Mouse (Mus musculus) myocyte (in vitro differentiated cells): ENCODE measurements around the gene Rimbp2. TPM values are rescaled to one million over a fixed set of nuclear protein-coding genes. Genes with fewer than 3 reads are reported as not detected.

ENCODE experiments used
- H3K27me3 ChIP-seq: one replicate; pipeline ENCODE4 v1.6.1; 2011; ENCODE audit not compliant: control insufficient read depth, insufficient read depth, insufficient read length
- H3K36me3 ChIP-seq: one replicate; pipeline ENCODE4 v1.6.1; 2011; ENCODE audit not compliant: control insufficient read depth, insufficient read depth
- H3K4me2 ChIP-seq: one replicate; pipeline ENCODE4 v1.6.1; 2011; ENCODE audit warnings: low read depth, control low read depth
- H3K4me3 ChIP-seq: one replicate; pipeline ENCODE4 v1.5.1; 2011; ENCODE audit warnings: mild to moderate bottlenecking, control low read depth, moderate library complexity
- H3K79me2 ChIP-seq: one replicate; pipeline ENCODE4 v1.6.1; 2011; ENCODE audit not compliant: control insufficient read depth, insufficient read depth
- H3ac ChIP-seq: one replicate; pipeline ENCODE4 v1.6.1; 2011; ENCODE audit not compliant: control insufficient read depth, insufficient read length
- CEBPB ChIP-seq: IDR thresholded peaks from 2 replicates; pipeline ENCODE4 v1.6.1; 2011; ENCODE audit warnings: mild to moderate bottlenecking, moderate library complexity; ENCODE audit not compliant: poor library complexity, insufficient read depth, severe bottlenecking
- E2F4 ChIP-seq: IDR thresholded peaks from one replicate; pipeline ENCODE4 v1.6.1; 2011; ENCODE audit warnings: mild to moderate bottlenecking, control low read depth, moderate library complexity; ENCODE audit not compliant: insufficient read depth
- MAX ChIP-seq: IDR thresholded peaks from one replicate; pipeline ENCODE4 v1.6.1; 2011; ENCODE audit warnings: low read depth, mild to moderate bottlenecking, control low read depth
- MYOD1 ChIP-seq, 3 experiments: IDR thresholded peaks; one replicate each; pipeline ENCODE4 v1.6.1; 2011; ENCODE audit warnings: control low read depth in 2 of 3, low read depth in 2 of 3, mild to moderate bottlenecking in 2 of 3, moderate library complexity in 1 of 3; ENCODE audit not compliant: insufficient read length in 2 of 3, control insufficient read depth in 1 of 3
- MYOG ChIP-seq, 3 experiments: IDR thresholded peaks; one replicate each; pipeline ENCODE4 v1.6.1; 2011; ENCODE audit warnings: control low read depth in 2 of 3, low read depth in 2 of 3, mild to moderate bottlenecking in 2 of 3; ENCODE audit not compliant: insufficient read length in 2 of 3, control insufficient read depth in 1 of 3, insufficient read depth in 1 of 3
- POLR2A ChIP-seq: IDR thresholded peaks from one replicate; pipeline ENCODE4 v1.6.1; 2011; ENCODE audit warnings: low read depth, mild to moderate bottlenecking, control low read depth, moderate library complexity; ENCODE audit not compliant: insufficient read length
- POLR2AphosphoS2 ChIP-seq: IDR thresholded peaks from one replicate; pipeline ENCODE4 v1.6.1; 2011; ENCODE audit warnings: low read depth, control low read depth; ENCODE audit not compliant: insufficient read length
- REST ChIP-seq: IDR thresholded peaks from one replicate; pipeline ENCODE4 v1.6.1; 2011; ENCODE audit warnings: mild to moderate bottlenecking, control low read depth, moderate library complexity; ENCODE audit not compliant: insufficient read depth, insufficient read length
- SRF ChIP-seq: IDR thresholded peaks from one replicate; pipeline ENCODE4 v1.6.1; 2011; ENCODE audit warnings: low read depth; ENCODE audit not compliant: control insufficient read depth, insufficient read length
- TCF12 ChIP-seq: IDR thresholded peaks from one replicate; pipeline ENCODE4 v1.6.1; 2011; ENCODE audit warnings: mild to moderate bottlenecking, control low read depth; ENCODE audit not compliant: poor library complexity, insufficient read depth, severe bottlenecking
- TCF3 ChIP-seq: IDR thresholded peaks from one replicate; pipeline ENCODE4 v1.6.1; 2011; ENCODE audit warnings: low read depth, control low read depth; ENCODE audit not compliant: insufficient read length
- USF1 ChIP-seq: IDR thresholded peaks from one replicate; pipeline ENCODE4 v1.6.1; 2011; ENCODE audit warnings: low read depth, mild to moderate bottlenecking, control low read depth, moderate library complexity
- polyA plus RNA-seq: library from polyadenylated mRNA; unstranded; fragments of >200 nt; fragmentation: generic; extraction: Trizol; gene quantifications from one replicate; pipeline ENCODE4 v1.2.1, GENCODE M21; 2012; ENCODE audit warnings: missing spikeins

Rimbp2 gene
- polyA plus RNA-seq, 1 experiment = not detected

GRCm38 (mm10) chr5:128935359-128935899 lies 17.9 kb downstream of the Rimbp2 start:
- Histone ChIP-seq H3K4me3 (no peak overlapping the region), H3K36me3 (no peaks in the 10 kb centered on the region), H3K4me2 (no peak overlapping the region), H3ac (no peak overlapping the region), H3K27me3 (no peaks in the 10 kb centered on the region), H3K79me2 (no peaks in the 10 kb centered on the region)
- TF ChIP-seq REST (no peak), TCF3 (no peak), E2F4 (no peak), POLR2A (no peak), POLR2AphosphoS2 (no peak), CEBPB (no peak), MYOG (IDR thresholded peaks at IDR 0.05; ENCODE audit: control insufficient read depth in 1 of 3, insufficient read depth in 1 of 3, insufficient read length in 2 of 3, low read depth in 2 of 3) (no peak), MYOD1 (IDR thresholded peaks at IDR 0.05; ENCODE audit: control insufficient read depth in 1 of 3, insufficient read length in 2 of 3, low read depth in 2 of 3) (no peak), SRF (no peak), MAX (no peak), TCF12 (no peak), USF1 (no peak)

GRCm38 (mm10) chr5:128932776-128933175 lies 20.5 kb downstream of the Rimbp2 start:
- no peak overlapping the region for H3ac ChIP-seq
- no peaks in the 10 kb centered on the region for H3K27me3 ChIP-seq
- no peak overlapping the region for H3K4me2 ChIP-seq
- H3K79me2 ChIP-seq = no peaks in the 10 kb centered on the region
- no peak overlapping the region for H3K4me3 ChIP-seq
- TF ChIP-seq REST (no peak), POLR2AphosphoS2 (no peak), SRF (no peak), TCF3 (no peak), MYOG (IDR thresholded peaks at IDR 0.05; ENCODE audit: control insufficient read depth in 1 of 3, insufficient read depth in 1 of 3, insufficient read length in 2 of 3, low read depth in 2 of 3) (no peak), TCF12 (no peak), E2F4 (no peak), MYOD1 (IDR thresholded peaks at IDR 0.05; ENCODE audit: control insufficient read depth in 1 of 3, insufficient read length in 2 of 3, low read depth in 2 of 3) (no peak), MAX (no peak), USF1 (no peak), CEBPB (no peak), POLR2A (no peak)
- H3K36me3 ChIP-seq = no peaks in the 10 kb centered on the region

GRCm38 (mm10) chr5:128925073-128925472 lies 28.2 kb downstream of the Rimbp2 start:
- Histone ChIP-seq H3K27me3 (no peaks in the 10 kb centered on the region), H3K36me3 (no peaks in the 10 kb centered on the region), H3ac (no peak overlapping the region), H3K4me3 (no peak overlapping the region), H3K4me2 (no peak overlapping the region), H3K79me2 (no peaks in the 10 kb centered on the region)
- TF ChIP-seq MYOD1 (IDR thresholded peaks at IDR 0.05; ENCODE audit: control insufficient read depth in 1 of 3, insufficient read length in 2 of 3, low read depth in 2 of 3) (no peak), CEBPB (no peak), MAX (no peak), TCF12 (no peak), POLR2A (no peak), TCF3 (no peak), SRF (no peak), USF1 (no peak), MYOG (IDR thresholded peaks at IDR 0.05; ENCODE audit: control insufficient read depth in 1 of 3, insufficient read depth in 1 of 3, insufficient read length in 2 of 3, low read depth in 2 of 3) (no peak), REST (no peak), POLR2AphosphoS2 (no peak), E2F4 (no peak)

GRCm38 (mm10) chr5:128920112-128920511 lies 33.2 kb downstream of the Rimbp2 start:
- H3K36me3 ChIP-seq = no peaks in the 10 kb centered on the region
- H3ac ChIP-seq = no peak overlapping the region
- no peak overlapping the region for H3K4me2 ChIP-seq
- TF ChIP-seq SRF = no peak
- no peak for TF ChIP-seq MYOD1 (IDR thresholded peaks at IDR 0.05; ENCODE audit: control insufficient read depth in 1 of 3, insufficient read length in 2 of 3, low read depth in 2 of 3)
- no peak for TF ChIP-seq MYOG (IDR thresholded peaks at IDR 0.05; ENCODE audit: control insufficient read depth in 1 of 3, insufficient read depth in 1 of 3, insufficient read length in 2 of 3, low read depth in 2 of 3)
- TF ChIP-seq TCF3 = no peak
- TF ChIP-seq REST = no peak
- no peak for TF ChIP-seq POLR2AphosphoS2
- TF ChIP-seq CEBPB = no peak
- no peak for TF ChIP-seq MAX
- TF ChIP-seq TCF12 = no peak
- TF ChIP-seq USF1 = no peak
- no peak for TF ChIP-seq POLR2A
- TF ChIP-seq E2F4 = no peak
- no peaks in the 10 kb centered on the region for H3K79me2 ChIP-seq
- H3K27me3 ChIP-seq = no peaks in the 10 kb centered on the region
- no peak overlapping the region for H3K4me3 ChIP-seq
